Mouse (Mus musculus) embryonic facial prominence, embryonic 15.5 days (tissue): Measurements from ENCODE around the gene Zfyve28. TPM values are rescaled to one million over a fixed set of nuclear protein-coding genes. Genes with fewer than 3 reads are reported as not detected.

Experiments used
- polyA plus RNA-seq: library from polyadenylated mRNA; unstranded; fragments of >200 nt; fragmentation: Nextera tagmentation; extraction: Ambion mirVana; gene quantifications from 2 replicates; pipeline ENCODE4 v1.2.1, GENCODE M21; 2015

The Zfyve28 gene
- polyA plus RNA-seq, 1 experiment from 2014 or later: 1.2 TPM

Other genes starting within 250 kb of the Zfyve28 start
- gene Poln, start 119.0 kb downstream of the Zfyve28 start, polyA plus RNA-seq: 2.7 and 3.4 TPM in 2 replicates
- 26.2 and 29.3 TPM in 2 replicates for gene Haus3, start 118.9 kb downstream of the Zfyve28 start, polyA plus RNA-seq
- 43.1 and 50.0 TPM in 2 replicates for gene Mxd4, start 100.7 kb downstream of the Zfyve28 start, polyA plus RNA-seq
- gene Cfap99, start 151 bp upstream of the Zfyve28 start, polyA plus RNA-seq: 0.35 and 0.88 TPM in 2 replicates
- gene Rnf4, start 47.8 kb upstream of the Zfyve28 start, polyA plus RNA-seq: 142 and 147 TPM in 2 replicates
- 13.2 and 13.5 TPM in 2 replicates for gene Fam193a, start 81.5 kb upstream of the Zfyve28 start, polyA plus RNA-seq
- 29.1 and 34.4 TPM in 2 replicates for gene Tnip2, start 225.5 kb upstream of the Zfyve28 start, polyA plus RNA-seq
- 8.2 and 8.3 TPM in 2 replicates for gene Sh3bp2, start 237.4 kb upstream of the Zfyve28 start, polyA plus RNA-seq